Mouse (Mus musculus) WW6 (cell line): ENCODE measurements around the gene Ttc3.
"Not testable (repeated sequence)": the region's sequence is repeated elsewhere in the genome, so short reads cannot be mapped to it uniquely, and the experiment has no call there.

ENCODE experiments used
- DNase-seq: peaks from one replicate; pipeline ENCODE4 v3.0.0-alpha.2; 2013; ENCODE audit warnings: low read depth, low spot score

The Ttc3 gene

GRCm38 (mm10) chr16:94435495-94436234, 65.2 kb downstream of the Ttc3 start:
- no peak for DNase-seq

GRCm38 (mm10) chr16:94436801-94437200, 66.4 kb downstream of the Ttc3 start:
- DNase-seq = no peak

GRCm38 (mm10) chr16:94441361-94441760, 70.9 kb downstream of the Ttc3 start:
- DNase-seq = no peak

DNA sequence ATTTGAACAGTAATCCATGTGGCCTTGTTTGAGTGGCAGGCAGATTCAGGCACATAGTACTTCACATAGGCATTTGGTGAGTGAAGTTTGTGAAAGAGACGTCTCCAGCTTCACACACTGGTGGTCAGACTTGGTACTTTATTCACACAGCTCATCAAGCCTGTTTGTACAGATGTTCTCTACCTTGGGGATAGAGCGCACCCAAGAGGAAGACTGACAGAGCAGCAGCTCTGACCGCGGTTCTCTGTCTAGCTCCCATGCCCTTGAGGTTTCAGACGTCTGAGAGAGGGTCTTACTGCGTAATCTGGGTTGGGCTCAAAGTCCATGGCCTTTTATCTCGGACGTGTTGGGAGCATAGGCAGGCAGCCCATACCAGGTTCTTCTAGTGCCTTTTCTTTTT, 78.7 kb downstream of the Ttc3 start:
- DNase-seq = no peak

- DNase-seq = no peak
These were observed 79.2 kb downstream of the Ttc3 start for GRCm38 (mm10) chr16:94449632-94450031.

DNA sequence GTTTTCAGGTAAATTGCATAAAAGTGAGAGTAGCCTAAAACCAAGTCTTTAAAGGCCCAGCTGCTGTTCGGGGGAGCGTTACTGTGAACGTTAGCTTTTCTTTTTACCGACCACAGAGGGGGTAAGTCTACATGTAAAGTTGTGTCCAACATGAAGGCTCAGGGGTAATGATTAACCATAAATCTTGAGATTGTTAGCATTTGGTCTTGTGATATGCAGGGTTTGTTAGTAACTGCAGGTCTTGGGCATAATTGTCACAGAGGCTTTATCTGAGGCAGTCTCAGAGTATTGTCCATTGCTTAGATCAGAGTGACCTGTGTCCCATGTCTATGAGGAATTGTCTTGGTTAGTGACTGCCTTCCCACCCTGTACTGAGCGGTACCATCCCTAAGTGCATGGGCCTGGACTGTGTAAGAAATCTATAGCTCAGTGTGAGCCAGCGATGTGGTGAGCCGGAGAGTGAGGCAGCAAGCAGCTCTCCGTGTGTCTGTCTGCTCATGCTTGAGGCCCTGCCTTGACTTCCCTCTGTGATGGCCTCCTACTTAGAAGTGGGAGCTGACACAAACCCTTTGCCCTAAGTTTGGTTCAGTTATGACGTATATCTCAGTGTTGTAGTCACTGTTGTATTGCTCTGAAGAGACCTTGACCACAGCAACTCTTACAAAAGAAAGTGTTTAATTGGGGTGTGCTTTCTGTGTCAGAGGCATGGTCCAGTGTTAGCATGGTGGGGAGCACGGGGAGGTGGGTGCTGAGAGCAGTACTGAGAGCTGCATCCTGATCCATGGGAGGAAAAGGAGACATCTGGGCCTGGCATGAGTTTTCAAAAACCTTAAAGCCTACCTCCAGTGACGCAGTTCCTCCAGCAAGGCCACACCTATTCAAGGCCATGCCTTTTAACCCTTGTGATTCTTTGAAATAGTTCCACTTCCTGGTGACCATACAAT, 81.4 kb downstream of the Ttc3 start:
- DNase-seq = no peak

- no peak for DNase-seq
These were observed 82.3 kb downstream of the Ttc3 start for GRCm38 (mm10) chr16:94452768-94453167.

DNA sequence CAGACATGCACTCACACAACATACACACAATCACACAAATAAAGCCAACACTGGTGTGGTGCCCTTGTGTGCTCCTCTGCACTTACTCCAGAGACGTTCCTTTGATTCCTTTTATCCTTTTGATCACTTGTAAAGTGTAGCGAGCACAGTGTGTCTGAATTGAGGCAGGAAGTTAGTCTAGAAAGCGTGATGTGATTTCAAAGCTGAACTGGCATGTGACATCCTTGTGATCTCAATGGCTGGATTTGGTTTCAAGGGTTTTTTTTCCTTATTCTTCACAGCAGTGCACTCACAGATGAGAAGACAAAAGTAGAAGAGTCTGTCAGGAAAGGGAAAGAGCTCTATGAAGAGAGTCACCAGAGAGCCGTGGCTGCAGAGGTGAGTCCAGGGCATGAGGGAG, 83.7 kb downstream of the Ttc3 start:
- no peak for DNase-seq

DNA sequence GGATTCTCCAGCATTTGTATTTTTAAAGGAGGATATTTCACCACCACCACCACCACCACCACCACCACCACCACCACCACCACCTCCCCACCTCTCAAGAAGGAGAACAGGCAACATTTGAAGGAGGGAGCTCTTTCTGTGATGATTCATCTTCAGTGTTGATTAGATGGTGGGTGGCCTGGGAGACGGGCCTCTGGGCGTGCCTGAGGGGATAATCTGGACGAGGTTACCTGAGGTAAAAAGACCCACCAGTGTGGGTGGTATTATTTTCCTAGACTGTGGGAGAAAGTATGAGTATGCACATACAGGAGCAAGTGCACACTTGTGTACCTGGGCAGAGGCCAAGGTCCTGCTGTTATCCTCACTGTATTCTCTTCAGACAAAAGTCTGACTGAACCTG, 93.6 kb downstream of the Ttc3 start:
- no peak for DNase-seq

- no peak for DNase-seq
These were observed 95.5 kb downstream of the Ttc3 start for GRCm38 (mm10) chr16:94465900-94466299.

- DNase-seq = not testable (repeated sequence)
These were observed 95.9 kb downstream of the Ttc3 start for GRCm38 (mm10) chr16:94466317-94466716.

DNA sequence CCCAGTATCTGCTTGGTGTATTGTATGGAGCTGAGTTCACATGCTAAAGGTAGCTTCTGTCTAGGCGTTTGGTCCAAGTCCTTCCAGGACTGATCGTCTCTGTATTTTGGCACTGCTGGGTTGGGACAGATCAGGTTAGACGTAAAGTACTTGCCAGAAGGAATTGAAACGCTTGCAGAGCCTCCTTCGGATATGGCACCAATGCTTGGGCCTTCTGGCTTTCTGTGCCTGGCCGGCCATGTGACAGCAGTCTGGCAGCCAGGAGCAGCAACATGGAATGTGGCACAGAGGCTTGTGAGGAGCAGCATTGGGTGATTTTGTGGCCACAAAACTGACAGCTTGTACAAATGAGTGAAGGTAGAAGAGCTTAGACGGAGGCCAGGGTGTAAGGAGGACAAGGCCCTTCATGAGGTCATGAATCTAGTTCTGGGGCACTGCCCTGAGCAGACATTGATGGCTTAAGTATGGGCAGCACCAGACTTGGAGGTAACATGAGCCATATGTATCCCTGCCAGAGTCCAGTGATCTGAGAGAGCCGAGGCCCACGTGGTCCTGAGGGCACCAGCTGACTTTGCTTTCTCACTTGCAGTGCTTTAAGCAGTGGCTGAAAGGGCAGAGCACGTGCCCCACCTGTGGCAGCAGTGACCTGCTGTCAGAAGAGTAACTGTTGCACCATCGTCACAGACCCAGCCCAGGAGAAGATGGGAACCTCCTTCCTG, 97.1 kb downstream of the Ttc3 start:
- DNase-seq = no peak

GRCm38 (mm10) chr16:94468391-94468790, 98.0 kb downstream of the Ttc3 start:
- DNase-seq = no peak

GRCm38 (mm10) chr16:94472515-94472951, 102.1 kb downstream of the Ttc3 start:
- DNase-seq = no peak

GRCm38 (mm10) chr16:94473086-94473822, 102.8 kb downstream of the Ttc3 start:
- no peak for DNase-seq

DNA sequence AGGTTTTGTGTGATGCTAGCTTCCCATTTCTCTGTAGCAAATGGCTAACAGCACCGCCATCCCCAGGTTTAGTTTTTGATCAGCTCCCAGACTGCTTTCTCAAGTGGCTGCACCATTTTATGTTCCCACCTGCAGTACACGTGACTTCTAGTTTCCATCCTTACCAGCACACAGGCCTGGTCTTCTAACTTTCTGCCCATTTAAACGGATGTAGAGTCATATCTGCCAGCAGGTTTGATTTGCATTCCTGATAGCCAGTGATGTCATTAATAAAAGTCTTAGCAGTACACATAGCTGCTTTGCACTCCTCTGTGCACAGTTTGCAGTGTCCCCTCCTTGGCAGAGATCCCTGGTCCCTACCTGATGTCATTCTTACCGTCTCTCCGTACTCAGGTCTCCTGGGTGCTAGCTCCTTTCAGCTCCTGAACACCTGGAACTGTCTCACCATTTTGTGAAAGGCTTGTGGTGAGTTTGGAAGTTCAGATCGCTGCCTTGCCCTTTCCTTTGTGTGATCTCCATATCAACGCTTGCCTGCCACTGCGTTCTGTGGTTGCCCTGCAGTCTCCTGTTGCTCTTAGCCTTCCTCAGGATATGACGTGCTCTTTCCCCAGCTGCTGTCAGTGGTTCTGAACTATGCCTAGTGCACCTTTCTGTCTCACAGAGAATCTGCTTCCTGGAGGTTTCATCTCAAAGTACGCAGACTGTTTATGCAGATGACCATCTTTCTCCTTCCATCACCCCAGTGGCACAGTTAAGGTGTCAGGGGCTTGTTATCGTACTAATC, 114.5 kb downstream of the Ttc3 start:
- DNase-seq = no peak

DNA sequence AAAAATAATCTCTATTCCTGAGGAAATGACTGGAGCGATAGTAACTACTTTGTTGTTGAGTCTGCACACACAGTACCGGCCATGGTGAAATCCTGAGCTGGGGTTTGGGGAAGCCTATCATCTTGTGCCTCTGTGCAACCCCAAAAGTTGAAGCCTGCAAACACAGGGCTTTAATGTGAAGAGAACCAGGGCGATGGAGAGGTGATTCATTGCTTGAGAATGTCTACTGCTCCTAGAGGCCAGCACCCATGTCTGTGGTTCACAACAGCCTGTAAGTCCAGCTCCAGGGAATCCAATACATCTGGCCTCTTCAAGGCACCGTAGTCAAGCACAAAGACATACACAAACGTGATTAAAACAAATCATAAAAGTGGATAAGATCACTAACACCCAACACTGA, 116.9 kb downstream of the Ttc3 start:
- DNase-seq = no peak

GRCm38 (mm10) chr16:94489326-94489725, 118.9 kb downstream of the Ttc3 start:
- DNase-seq = no peak

GRCm38 (mm10) chr16:94497176-94497575, 126.8 kb downstream of the Ttc3 start:
- DNase-seq = not testable (repeated sequence)

- DNase-seq = no peak
These were observed 127.5 kb downstream of the Ttc3 start for GRCm38 (mm10) chr16:94497911-94498310.

DNA sequence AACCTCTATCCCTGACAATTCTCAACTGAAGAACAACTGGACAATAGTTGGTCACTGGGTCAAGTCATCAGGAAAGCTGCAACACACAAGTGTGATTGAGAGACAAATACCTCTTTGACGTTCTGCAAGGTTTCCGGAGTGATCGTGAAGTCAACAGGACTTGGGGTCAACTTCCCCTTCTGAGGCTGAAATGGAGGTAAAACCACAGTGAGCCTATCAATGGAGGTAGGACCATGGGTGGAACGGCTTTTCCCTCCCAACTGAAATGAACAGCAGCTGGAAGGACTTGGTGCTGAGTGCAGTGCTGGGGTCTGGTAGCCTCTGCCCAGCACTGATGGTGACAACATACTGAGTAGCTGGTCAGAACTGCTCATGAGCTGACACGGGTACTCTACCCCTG, 133.8 kb downstream of the Ttc3 start:
- DNase-seq = no peak
